Comparison of ENCODE assay signal across 8 mouse cellular contexts in the genomic region with DNA sequence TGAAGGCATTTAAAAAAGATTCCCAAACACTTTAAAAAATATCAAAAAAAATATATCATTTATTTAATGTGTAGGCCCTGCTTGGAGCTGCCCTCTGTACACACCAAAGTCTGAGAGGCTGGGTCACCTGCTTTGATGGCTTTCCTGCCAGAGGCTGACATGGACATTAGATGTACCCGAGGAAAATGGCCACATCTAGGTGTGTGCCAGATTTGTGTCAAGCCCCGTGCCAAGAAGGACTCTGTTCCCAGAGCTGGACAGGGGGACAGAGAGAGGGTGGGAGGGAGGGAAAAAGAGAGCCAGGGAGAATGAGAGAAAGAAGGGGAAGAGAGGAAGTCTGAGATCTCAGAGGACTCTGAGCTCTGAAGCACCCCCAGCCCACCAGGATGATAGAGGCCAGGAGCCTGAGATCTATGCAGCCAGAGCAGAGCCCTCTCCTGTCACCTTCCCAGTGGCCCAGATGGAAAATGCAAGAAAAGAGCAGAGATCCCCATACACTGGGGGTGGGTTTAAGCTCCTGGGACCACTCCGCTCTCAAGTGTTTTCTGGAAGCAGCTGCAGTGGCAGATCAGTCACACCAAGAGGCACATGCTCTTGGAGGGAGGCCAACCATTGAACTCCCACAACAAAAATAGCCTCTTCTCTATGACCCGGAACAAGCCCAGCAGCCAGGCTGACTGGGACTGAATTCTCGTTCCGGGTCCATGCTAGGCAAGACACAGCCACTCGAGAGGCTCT. TPM values are rescaled to one million over a fixed set of nuclear protein-coding genes. Genes with fewer than 3 reads are reported as not detected.
A peak's percentile ranks its signal among the peaks of the same experiment; 100 is the strongest.
DNase-seq lines count a peak whose midpoint lies in the region; ATAC-seq and TF ChIP-seq lines count a peak whose summit lies in the region.
"Had no signal": no experiment of that assay in that cellular context is flagged by ENCODE, and none has a peak within 500 bp of the region (broad histone marks: within the 10 kb centered on the region; RNA-seq: fewer than 3 reads in every experiment).

No protein-coding gene starts in this region.

- ATAC-seq in hindbrain, embryonic 16.5 days: peak; percentile 91
- peak; percentile 77 for ATAC-seq in midbrain, embryonic 16.5 days
- ATAC-seq in erythroblast, adult 5-6 weeks (replicated peaks; ENCODE audit: low FRiP score, poor library complexity, severe bottlenecking): no peak

- TF ChIP-seq POLR2A in bone marrow macrophage, adult 2 months (IDR thresholded peaks at IDR 0.05; ENCODE audit: borderline replicate concordance, low read depth, low read length): no peak

- DNase-seq in Muller cell, postnatal 12 days (ENCODE audit: inconsistent ontology term): peak; percentile 77
- DNase-seq in gastrocnemius, adult 18-20 months (ENCODE audit: low spot score): peak; percentile 90
- peak; percentile 48 for DNase-seq in layer of hippocampus, postnatal 36 days

- peaks cover 16% of the 10 kb centered on the region for H3K36me3 ChIP-seq in hindbrain, embryonic 16.5 days (ENCODE audit: control insufficient read depth, insufficient read depth, low read length)
- H3K36me3 ChIP-seq in midbrain, embryonic 16.5 days (ENCODE audit: control insufficient read depth, insufficient read depth, low read length): 0 out of 2 replicates have a peak, but pooled peaks cover 6% of the 10 kb centered on the region

- peak overlapping the region; percentile 95 for H3K27ac ChIP-seq in bone marrow macrophage, adult 2 months (ENCODE audit: insufficient read depth, low read depth, low read length)
- peak overlapping the region; percentile 83 for H3K27ac ChIP-seq in hindbrain, embryonic 16.5 days (ENCODE audit: low read depth, low read length)
- peak overlapping the region; percentile 64 for H3K27ac ChIP-seq in midbrain, embryonic 16.5 days (ENCODE audit: low read length)

- no peak for TF ChIP-seq CTCF in bone marrow macrophage, adult 2 months (IDR thresholded peaks at IDR 0.05; ENCODE audit: low read depth, low read length)

- 0 out of 2 replicates have a peak overlapping the region, but pooled peaks have one; percentile 16 for H3K4me2 ChIP-seq in hindbrain, embryonic 16.5 days (ENCODE audit: low read length)
- H3K4me2 ChIP-seq in midbrain, embryonic 16.5 days (ENCODE audit: low read length): no peak overlapping the region

- peaks cover 49% of the 10 kb centered on the region for H3K4me1 ChIP-seq in bone marrow macrophage, adult 2 months (ENCODE audit: control insufficient read depth, insufficient read depth, low read length)
- peaks cover 17% of the 10 kb centered on the region for H3K4me1 ChIP-seq in hindbrain, embryonic 16.5 days (ENCODE audit: control insufficient read depth, insufficient read depth, low read depth, low read length)
- H3K4me1 ChIP-seq in midbrain, embryonic 16.5 days (ENCODE audit: control insufficient read depth, insufficient read depth, low read length): 0 out of 2 replicates have a peak, but pooled peaks cover 7% of the 10 kb centered on the region

- no peaks in the 10 kb centered on the region for H3K9me3 ChIP-seq in hindbrain, embryonic 16.5 days (ENCODE audit: control insufficient read depth, low read length)
- no peaks in the 10 kb centered on the region for H3K9me3 ChIP-seq in midbrain, embryonic 16.5 days (replicated peaks; ENCODE audit: control insufficient read depth, low read length, poor library complexity, severe bottlenecking)

- H3K4me3 ChIP-seq in bone marrow macrophage, adult 2 months (ENCODE audit: insufficient read depth, low read length): peak overlapping the region; percentile 24; the same call in 1 of the 2 replicates
- no peak overlapping the region for H3K4me3 ChIP-seq in hindbrain, embryonic 16.5 days (ENCODE audit: low read length)
- no peak overlapping the region for H3K4me3 ChIP-seq in midbrain, embryonic 16.5 days (ENCODE audit: low read depth, low read length)

- no peaks in the 10 kb centered on the region for H3K27me3 ChIP-seq in hindbrain, embryonic 16.5 days (replicated peaks; ENCODE audit: control insufficient read depth, insufficient read depth, low read length)
- H3K27me3 ChIP-seq in midbrain, embryonic 16.5 days (ENCODE audit: control insufficient read depth, insufficient read depth, low read depth, low read length): no peaks in the 10 kb centered on the region

- WGBS in hindbrain, embryonic 16.5 days: 31% methylated on average over 7 of the region's 7 CpGs
- 40% methylated on average over 7 of the region's 7 CpGs for WGBS in midbrain, embryonic 16.5 days

- no peak overlapping the region; the same call in 1 of the 2 replicates for H3K9ac ChIP-seq in hindbrain, embryonic 16.5 days (ENCODE audit: low read depth, low read length)
- no peak overlapping the region for H3K9ac ChIP-seq in midbrain, embryonic 16.5 days (ENCODE audit: low read depth, low read length)

RNA-seq across cellular contexts. Expression of gene Slc25a34, which starts 19.7 kb away (rescaled TPM):
- 0.48 and 0.49 TPM in 2 replicates for polyA plus RNA-seq in bone marrow macrophage, adult 2 months (2012; ENCODE audit: insufficient read depth, insufficient read length, missing spikeins)
- total RNA-seq in gastrocnemius, adult 18-20 months (2021): 10 to 100 TPM; 13.3 to 15.7 TPM
- 0.54 and 0.81 TPM in 2 replicates for polyA plus RNA-seq in hindbrain, embryonic 16.5 days (2015; fragmentation: Nextera tagmentation; extraction: Ambion mirVana)
- total RNA-seq in layer of hippocampus, postnatal 36 days (2021): 1 to 10 TPM; 2.6 to 2.9 TPM
- polyA plus RNA-seq in midbrain, embryonic 16.5 days (2015; fragmentation: Nextera tagmentation; extraction: Ambion mirVana): 0.27 and 0.45 TPM in 2 replicates
- total RNA-seq in erythroblast, adult 5-6 weeks (2015; ENCODE audit: low replicate concordance): not detected in 2 replicates
- total RNA-seq in erythroblast, adult 5-6 weeks (2017; ENCODE audit: low replicate concordance): not detected in 2 replicates
- polyA plus RNA-seq: limb, embryonic 11.5 days had no signal

RNA-seq across cellular contexts. Expression of gene Plekhm2, which starts 21.4 kb away (rescaled TPM):
- polyA plus RNA-seq in bone marrow macrophage, adult 2 months (2012; ENCODE audit: insufficient read depth, insufficient read length, missing spikeins): 56.0 and 62.1 TPM in 2 replicates
- 10 to 100 TPM; 28.9 to 34.5 TPM for total RNA-seq in gastrocnemius, adult 18-20 months (2021)
- polyA plus RNA-seq in hindbrain, embryonic 16.5 days (2015; fragmentation: Nextera tagmentation; extraction: Ambion mirVana): 6.5 and 6.7 TPM in 2 replicates
- 10 to 100 TPM; 67.4 to 81.7 TPM for total RNA-seq in layer of hippocampus, postnatal 36 days (2021)
- polyA plus RNA-seq in midbrain, embryonic 16.5 days (2015; fragmentation: Nextera tagmentation; extraction: Ambion mirVana): 7.9 and 8.4 TPM in 2 replicates
- 2.9 and 10.7 TPM in 2 replicates for total RNA-seq in erythroblast, adult 5-6 weeks (2015; ENCODE audit: low replicate concordance)
- total RNA-seq in erythroblast, adult 5-6 weeks (2017; ENCODE audit: low replicate concordance): 2.0 and 4.3 TPM in 2 replicates

RNA-seq across cellular contexts. Expression of gene Tmem82, which starts 24.9 kb away (rescaled TPM):
- polyA plus RNA-seq in bone marrow macrophage, adult 2 months (2012; ENCODE audit: insufficient read depth, insufficient read length, missing spikeins): 2.4 and 3.3 TPM in 2 replicates
- total RNA-seq in gastrocnemius, adult 18-20 months (2021): under 1 TPM; 0.55 to 0.62 TPM
- 0.34 and 0.45 TPM in 2 replicates for polyA plus RNA-seq in hindbrain, embryonic 16.5 days (2015; fragmentation: Nextera tagmentation; extraction: Ambion mirVana)
- under 1 TPM; 0.28 to 0.42 TPM for total RNA-seq in layer of hippocampus, postnatal 36 days (2021)
- 0.14 and 0.43 TPM in 2 replicates for polyA plus RNA-seq in midbrain, embryonic 16.5 days (2015; fragmentation: Nextera tagmentation; extraction: Ambion mirVana)
- not detected in 2 replicates for total RNA-seq in erythroblast, adult 5-6 weeks (2015; ENCODE audit: low replicate concordance)
- total RNA-seq in erythroblast, adult 5-6 weeks (2017; ENCODE audit: low replicate concordance): 0.34 TPM in 1 of 2 replicates, not detected in the other

RNA-seq across cellular contexts. Expression of gene Fblim1, which starts 37.4 kb away (rescaled TPM):
- 60.2 and 65.0 TPM in 2 replicates for polyA plus RNA-seq in bone marrow macrophage, adult 2 months (2012; ENCODE audit: insufficient read depth, insufficient read length, missing spikeins)
- total RNA-seq in gastrocnemius, adult 18-20 months (2021): 1 to 10 TPM in 1 of 2 experiments, under 1 TPM in 1; 0.90 to 1.1 TPM
- 42.9 and 51.5 TPM in 2 replicates for polyA plus RNA-seq in hindbrain, embryonic 16.5 days (2015; fragmentation: Nextera tagmentation; extraction: Ambion mirVana)
- total RNA-seq in layer of hippocampus, postnatal 36 days (2021): 1 to 10 TPM in 1 of 2 experiments, under 1 TPM in 1; 0.50 to 1.0 TPM
- polyA plus RNA-seq in midbrain, embryonic 16.5 days (2015; fragmentation: Nextera tagmentation; extraction: Ambion mirVana): 35.6 and 37.8 TPM in 2 replicates
- 0.63 TPM in 1 of 2 replicates, not detected in the other for total RNA-seq in erythroblast, adult 5-6 weeks (2015; ENCODE audit: low replicate concordance)
- total RNA-seq in erythroblast, adult 5-6 weeks (2017; ENCODE audit: low replicate concordance): 0.56 and 1.1 TPM in 2 replicates

RNA-seq across cellular contexts. Expression of gene Rsc1a1, which starts 42.1 kb away (rescaled TPM):
- polyA plus RNA-seq in bone marrow macrophage, adult 2 months (2012; ENCODE audit: insufficient read depth, insufficient read length, missing spikeins): 5.6 TPM in 1 of 2 replicates, not detected in the other
- total RNA-seq in gastrocnemius, adult 18-20 months (2021): 1 to 10 TPM; 4.1 to 5.2 TPM
- 0.32 TPM in 1 of 2 replicates, not detected in the other for polyA plus RNA-seq in hindbrain, embryonic 16.5 days (2015; fragmentation: Nextera tagmentation; extraction: Ambion mirVana)
- total RNA-seq in layer of hippocampus, postnatal 36 days (2021): not detected
- 1.7 TPM in 1 of 2 replicates, not detected in the other for polyA plus RNA-seq in midbrain, embryonic 16.5 days (2015; fragmentation: Nextera tagmentation; extraction: Ambion mirVana)
- total RNA-seq in erythroblast, adult 5-6 weeks (2015; ENCODE audit: low replicate concordance): 2.9 TPM in 1 of 2 replicates, not detected in the other
- total RNA-seq in erythroblast, adult 5-6 weeks (2017; ENCODE audit: low replicate concordance): 0.84 and 4.3 TPM in 2 replicates
